Comparison of ENCODE assay signal across 8 mouse cellular contexts in genomic region chr4:57141908-57142361, GRCm38 (mm10). TPM values are rescaled to one million over a fixed set of nuclear protein-coding genes. Genes with fewer than 3 reads are reported as not detected.
DNase-seq lines count a peak whose midpoint lies in the region; ATAC-seq and TF ChIP-seq lines count a peak whose summit lies in the region.

No protein-coding gene starts in this region.

- no peak for TF ChIP-seq CTCF in kidney, postnatal 0 days (IDR thresholded peaks at IDR 0.05; ENCODE audit: low read depth)

- DNase-seq in CD4-positive, CD25-positive, alpha-beta regulatory T cell, adult 2 months (ENCODE audit: low read depth, low spot score): peak; percentile 13
- DNase-seq in heart, embryonic 10.5 days (ENCODE audit: low spot score): peak; percentile 84
- DNase-seq in kidney, postnatal 0 days (ENCODE audit: low spot score): no peak
- peak; percentile 51 for DNase-seq in midbrain, embryonic 14.5 days
- DNase-seq in thymus, postnatal 14 days: peak; percentile 18

- H3K4me2 ChIP-seq in kidney, postnatal 0 days (ENCODE audit: low read length): peak overlapping the region; percentile 92
- peak overlapping the region; percentile 85 for H3K4me2 ChIP-seq in midbrain, embryonic 14.5 days (ENCODE audit: low read length)

- ATAC-seq in CD4-positive, CD25-positive, alpha-beta regulatory T cell, adult 4 months: no peak
- no peak for ATAC-seq in megakaryocyte, adult 5-6 weeks (ENCODE audit: poor library complexity, severe bottlenecking)
- no peak for ATAC-seq in kidney, postnatal 0 days (replicated peaks; ENCODE audit: low FRiP score, low read depth)
- ATAC-seq in midbrain, embryonic 14.5 days (ENCODE audit: low FRiP score, low TSS enrichment): no peak

- H3K4me1 ChIP-seq in megakaryocyte, embryonic 14.5 days: peaks cover 28% of the 10 kb centered on the region
- peaks cover 20% of the 10 kb centered on the region for H3K4me1 ChIP-seq in heart, embryonic 10.5 days
- peaks cover 31% of the 10 kb centered on the region for H3K4me1 ChIP-seq in kidney, postnatal 0 days (replicated peaks; ENCODE audit: insufficient read depth, low read length)
- H3K4me1 ChIP-seq in midbrain, embryonic 14.5 days (ENCODE audit: control insufficient read depth, insufficient read depth, low read length): peaks cover 7% of the 10 kb centered on the region; the same call in 1 of the 2 replicates

- WGBS in heart, embryonic 10.5 days: 6% methylated on average over 26 of the region's 26 CpGs
- WGBS in kidney, postnatal 0 days: 8% methylated on average over 26 of the region's 26 CpGs
- 4% methylated on average over 26 of the region's 26 CpGs for WGBS in midbrain, embryonic 14.5 days

- peaks cover 93% of the 10 kb centered on the region for H3K27me3 ChIP-seq in megakaryocyte, embryonic 14.5 days (replicated peaks)
- H3K27me3 ChIP-seq in heart, embryonic 10.5 days (ENCODE audit: insufficient read depth, poor library complexity, severe bottlenecking): peaks cover 78% of the 10 kb centered on the region
- H3K27me3 ChIP-seq in kidney, postnatal 0 days (ENCODE audit: insufficient read depth, low read length): 0 out of 2 replicates have a peak, but pooled peaks cover 8% of the 10 kb centered on the region
- H3K27me3 ChIP-seq in midbrain, embryonic 14.5 days (ENCODE audit: control insufficient read depth, insufficient read depth, low read length): peaks cover 19% of the 10 kb centered on the region

- peak overlapping the region; percentile 74 for H3K9ac ChIP-seq in kidney, postnatal 0 days (ENCODE audit: low read depth, low read length)
- peak overlapping the region; percentile 79; the same call in 1 of the 2 replicates for H3K9ac ChIP-seq in midbrain, embryonic 14.5 days (replicated peaks; ENCODE audit: low read length)

- H3K4me3 ChIP-seq in megakaryocyte, embryonic 14.5 days (replicated peaks): peak overlapping the region; percentile 92
- peak overlapping the region; percentile 80 for H3K4me3 ChIP-seq in heart, embryonic 10.5 days
- H3K4me3 ChIP-seq in kidney, postnatal 0 days (replicated peaks; ENCODE audit: low read depth, low read length): peak overlapping the region; percentile 72
- peak overlapping the region; percentile 54 for H3K4me3 ChIP-seq in midbrain, embryonic 14.5 days (replicated peaks; ENCODE audit: low read depth, low read length)

- 0 out of 2 replicates have a peak overlapping the region, but pooled peaks have one; percentile 16 for H3K27ac ChIP-seq in heart, embryonic 10.5 days
- peak overlapping the region; percentile 6 for H3K27ac ChIP-seq in kidney, postnatal 0 days
- H3K27ac ChIP-seq in midbrain, embryonic 14.5 days (replicated peaks; ENCODE audit: low read depth, low read length): no peak overlapping the region

- H3K36me3 ChIP-seq in megakaryocyte, embryonic 14.5 days (replicated peaks; ENCODE audit: low read length): no peaks in the 10 kb centered on the region
- no peaks in the 10 kb centered on the region for H3K36me3 ChIP-seq in heart, embryonic 10.5 days
- H3K36me3 ChIP-seq in kidney, postnatal 0 days (ENCODE audit: insufficient read depth, low read length): no peaks in the 10 kb centered on the region
- no peaks in the 10 kb centered on the region for H3K36me3 ChIP-seq in midbrain, embryonic 14.5 days (ENCODE audit: control insufficient read depth, insufficient read depth, low read length)

- H3K9me3 ChIP-seq in megakaryocyte, embryonic 14.5 days: no peaks in the 10 kb centered on the region
- H3K9me3 ChIP-seq in heart, embryonic 10.5 days: no peaks in the 10 kb centered on the region
- H3K9me3 ChIP-seq in kidney, postnatal 0 days (replicated peaks; ENCODE audit: low read length): no peaks in the 10 kb centered on the region
- H3K9me3 ChIP-seq in midbrain, embryonic 14.5 days (ENCODE audit: control insufficient read depth, low read length): no peaks in the 10 kb centered on the region

RNA-seq across cellular contexts. Expression of gene Epb41l4b, which starts 1.3 kb away (rescaled TPM):
- not detected for polyA plus RNA-seq in CD4-positive, CD25-positive, alpha-beta regulatory T cell, adult 4 months (2017; shearing (Covaris generic))
- polyA plus RNA-seq in megakaryocyte, embryonic 14.5 days (2012; ENCODE audit: insufficient read depth, low replicate concordance): 0.46 TPM in 1 of 2 replicates, not detected in the other
- total RNA-seq in megakaryocyte, adult 5-6 weeks (2015): 2.8 and 3.4 TPM in 2 replicates
- 2.9 and 4.1 TPM in 2 replicates for total RNA-seq in megakaryocyte, adult 5-6 weeks (2017)
- 0.34 and 1.6 TPM in 2 replicates for polyA plus RNA-seq in heart, embryonic 10.5 days (2016; fragmentation: Nextera tagmentation; extraction: Ambion mirVana)
- 6.8 and 7.0 TPM in 2 replicates for polyA plus RNA-seq in kidney, postnatal 0 days (2015; fragmentation: Nextera tagmentation; extraction: Ambion mirVana)
- 3.8 and 5.1 TPM in 2 replicates for polyA plus RNA-seq in midbrain, embryonic 14.5 days (2014; fragmentation: Nextera tagmentation; extraction: Ambion mirVana)
